Comparison of ENCODE assay signal across 9 mouse cellular contexts in genomic region chr5:123013599-123014315, GRCm38 (mm10). TPM values are rescaled to one million over a fixed set of nuclear protein-coding genes. Genes with fewer than 3 reads are reported as not detected.
DNase-seq lines count a peak whose midpoint lies in the region; ATAC-seq and TF ChIP-seq lines count a peak whose summit lies in the region.
"Had no signal": no experiment of that assay in that cellular context is flagged by ENCODE, and none has a peak within 500 bp of the region (broad histone marks: within the 10 kb centered on the region; RNA-seq: fewer than 3 reads in every experiment).

No protein-coding gene starts in this region.

- no peaks in the 10 kb centered on the region for H3K27me3 ChIP-seq in liver, embryonic 11.5 days (replicated peaks; ENCODE audit: control insufficient read depth, insufficient read depth, low read length)
- no peaks in the 10 kb centered on the region for H3K27me3 ChIP-seq in hindbrain, postnatal 0 days (ENCODE audit: insufficient read depth, low read length)
- H3K27me3 ChIP-seq in myocyte (ENCODE audit: control insufficient read depth, insufficient read depth, insufficient read length): no peaks in the 10 kb centered on the region
- H3K27me3 ChIP-seq in testis, adult 2 months (ENCODE audit: control insufficient read depth, insufficient read depth, low read length): no peaks in the 10 kb centered on the region
- H3K27me3 ChIP-seq: embryonic facial prominence, embryonic 15.5 days had no signal

- H3K4me1 ChIP-seq in liver, embryonic 11.5 days (replicated peaks; ENCODE audit: control insufficient read depth, insufficient read depth, low read length): peaks cover 25% of the 10 kb centered on the region
- peaks cover 2% of the 10 kb centered on the region for H3K4me1 ChIP-seq in bone marrow, adult 2 months (ENCODE audit: control insufficient read depth, insufficient read depth, low read length)
- peaks cover 12% of the 10 kb centered on the region for H3K4me1 ChIP-seq in hindbrain, postnatal 0 days (ENCODE audit: insufficient read depth, low read length)
- H3K4me1 ChIP-seq in testis, adult 2 months (ENCODE audit: control insufficient read depth, insufficient read depth, low read length): peaks cover 12% of the 10 kb centered on the region

- H3K4me3 ChIP-seq in liver, embryonic 11.5 days (ENCODE audit: low read depth, low read length): no peak overlapping the region
- no peak overlapping the region for H3K4me3 ChIP-seq in bone marrow, adult 2 months (replicated peaks; ENCODE audit: control insufficient read depth, low read depth, low read length)
- H3K4me3 ChIP-seq in hindbrain, postnatal 0 days (ENCODE audit: low read length): no peak overlapping the region
- peak overlapping the region; percentile 43 for H3K4me3 ChIP-seq in myocyte
- no peak overlapping the region for H3K4me3 ChIP-seq in testis, adult 2 months (ENCODE audit: control insufficient read depth, low read depth, low read length)

- WGBS in liver, embryonic 11.5 days: 45% methylated on average over 9 of the region's 9 CpGs
- WGBS in bone marrow, adult 2 months: 53% methylated on average over 9 of the region's 9 CpGs
- WGBS in hindbrain, postnatal 0 days: 55% methylated on average over 9 of the region's 9 CpGs

- no peak for ATAC-seq in liver, embryonic 11.5 days (replicated peaks; ENCODE audit: low FRiP score)
- peak; percentile 54 for ATAC-seq in erythroblast, adult 5-6 weeks (replicated peaks; ENCODE audit: low FRiP score, poor library complexity, severe bottlenecking)
- ATAC-seq in hindbrain, postnatal 0 days: no peak

- H3ac ChIP-seq in myocyte (ENCODE audit: control insufficient read depth, insufficient read length): no peak overlapping the region

- H3K4me2 ChIP-seq in liver, embryonic 11.5 days: no peak overlapping the region
- no peak overlapping the region for H3K4me2 ChIP-seq in hindbrain, postnatal 0 days (ENCODE audit: low read depth, low read length)
- H3K4me2 ChIP-seq in myocyte (ENCODE audit: low read depth): no peak overlapping the region

- peak; percentile 77 for DNase-seq in liver
- no peak for DNase-seq in liver, embryonic 11.5 days (ENCODE audit: low spot score)
- DNase-seq in hindbrain, postnatal 0 days (ENCODE audit: low spot score): peak; percentile 91
- peak; percentile 76 for DNase-seq in left cerebral cortex, postnatal 4 days

- H3K27ac ChIP-seq in liver, embryonic 11.5 days (ENCODE audit: low read depth, low read length): no peak overlapping the region
- no peak overlapping the region for H3K27ac ChIP-seq in bone marrow, adult 2 months (ENCODE audit: control insufficient read depth, insufficient read depth, low read depth, low read length, poor library complexity)
- no peak overlapping the region for H3K27ac ChIP-seq in hindbrain, postnatal 0 days
- H3K27ac ChIP-seq in testis, adult 2 months (ENCODE audit: control insufficient read depth, insufficient read depth, low read depth, low read length): no peak overlapping the region

- intact Hi-C loops in left cerebral cortex, postnatal 4 days (cut with DNase I): no loop called here

- peaks cover 26% of the 10 kb centered on the region for H3K79me2 ChIP-seq in myocyte (ENCODE audit: control insufficient read depth, insufficient read depth)

- H3K36me3 ChIP-seq in liver, embryonic 11.5 days (ENCODE audit: control insufficient read depth, insufficient read depth, low read length): no peaks in the 10 kb centered on the region
- H3K36me3 ChIP-seq in hindbrain, postnatal 0 days (ENCODE audit: insufficient read depth, low read length): no peaks in the 10 kb centered on the region
- no peaks in the 10 kb centered on the region for H3K36me3 ChIP-seq in myocyte (ENCODE audit: control insufficient read depth, insufficient read depth)
- H3K36me3 ChIP-seq in testis, adult 2 months (ENCODE audit: control insufficient read depth, insufficient read depth, low read length): no peaks in the 10 kb centered on the region

- H3K9me3 ChIP-seq in liver, embryonic 11.5 days (ENCODE audit: control insufficient read depth, low read length): no peaks in the 10 kb centered on the region
- no peaks in the 10 kb centered on the region for H3K9me3 ChIP-seq in hindbrain, postnatal 0 days (ENCODE audit: low read length)
- H3K9me3 ChIP-seq: embryonic facial prominence, embryonic 15.5 days had no signal

- H3K9ac ChIP-seq in liver, embryonic 11.5 days (ENCODE audit: low read depth, low read length): no peak overlapping the region
- no peak overlapping the region for H3K9ac ChIP-seq in hindbrain, postnatal 0 days (replicated peaks; ENCODE audit: low read length)

- TF ChIP-seq CTCF in bone marrow, adult 2 months (IDR thresholded peaks at IDR 0.05; ENCODE audit: control insufficient read depth, insufficient read depth, low read length): peak; percentile 64
- peak; percentile 82 for TF ChIP-seq CTCF in hindbrain, postnatal 0 days (IDR thresholded peaks at IDR 0.05; ENCODE audit: low read depth)
- peak; percentile 13; the same call in 1 of the 2 replicates for TF ChIP-seq CTCF in testis, adult 2 months (IDR thresholded peaks at IDR 0.05; ENCODE audit: control insufficient read depth, insufficient read depth, insufficient replicate concordance, low read depth, low read length)

- TF ChIP-seq POLR2A in bone marrow, adult 2 months (IDR thresholded peaks at IDR 0.05; ENCODE audit: borderline replicate concordance, control insufficient read depth, low read depth, low read length): no peak
- no peak for TF ChIP-seq POLR2A in myocyte (IDR thresholded peaks at IDR 0.05; ENCODE audit: insufficient read length, low read depth)
- no peak for TF ChIP-seq POLR2A in testis, adult 2 months (IDR thresholded peaks at IDR 0.05; ENCODE audit: control insufficient read depth, low read depth, low read length)

TF ChIP-seq in myocyte, 11 proteins besides CTCF, POLR2A, EP300 and RAD21:
- TF ChIP-seq USF1 (IDR thresholded peaks at IDR 0.05; ENCODE audit: low read depth) (peak; percentile 39), MYOD1 (IDR thresholded peaks at IDR 0.05; ENCODE audit: control insufficient read depth in 1 of 3, insufficient read length in 2 of 3, low read depth in 2 of 3) (no peak), MYOG (IDR thresholded peaks at IDR 0.05; ENCODE audit: control insufficient read depth in 1 of 3, insufficient read depth in 1 of 3, insufficient read length in 2 of 3, low read depth in 2 of 3) (no peak), MAX (IDR thresholded peaks at IDR 0.05; ENCODE audit: low read depth) (peak; percentile 28)
TF ChIP-seq in myocyte: peak in this region for 2.

RNA-seq across cellular contexts. Expression of gene Orai1, which starts 1.1 kb away (rescaled TPM):
- 8.6 and 9.6 TPM in 2 replicates for polyA plus RNA-seq in liver, embryonic 11.5 days (2014; fragmentation: Nextera tagmentation; extraction: Ambion mirVana)
- 18.0 and 30.8 TPM in 2 replicates for polyA plus RNA-seq in bone marrow, adult 2 months (2011; ENCODE audit: insufficient read depth, insufficient read length, low replicate concordance, missing spikeins)
- total RNA-seq in erythroblast, adult 5-6 weeks (2015; ENCODE audit: low replicate concordance): 23.6 and 25.1 TPM in 2 replicates
- 0.84 and 7.8 TPM in 2 replicates for total RNA-seq in erythroblast, adult 5-6 weeks (2017; ENCODE audit: low replicate concordance)
- total RNA-seq in hindbrain, postnatal 0 days (2014; rRNA removed): 20.9 and 27.2 TPM in 2 replicates
- polyA plus RNA-seq in hindbrain, postnatal 0 days (2015; fragmentation: Nextera tagmentation; extraction: Ambion mirVana): 16.8 and 18.3 TPM in 2 replicates
- 10 to 100 TPM; 13.2 to 14.2 TPM for total RNA-seq in left cerebral cortex, postnatal 4 days (2021)
- 36.7 TPM for polyA plus RNA-seq in myocyte (2012; fragmentation: generic; extraction: Trizol)
- 68.0 and 71.3 TPM in 2 replicates for polyA plus RNA-seq in testis, adult 2 months (2012; rRNA removed)

RNA-seq across cellular contexts. Expression of gene Kdm2b, which starts 24.1 kb away (rescaled TPM):
- 46.8 and 48.8 TPM in 2 replicates for polyA plus RNA-seq in liver, embryonic 11.5 days (2014; fragmentation: Nextera tagmentation; extraction: Ambion mirVana)
- polyA plus RNA-seq in bone marrow, adult 2 months (2011; ENCODE audit: insufficient read depth, insufficient read length, low replicate concordance, missing spikeins): 17.4 and 24.2 TPM in 2 replicates
- 7.5 and 9.4 TPM in 2 replicates for total RNA-seq in erythroblast, adult 5-6 weeks (2015; ENCODE audit: low replicate concordance)
- 11.3 and 28.3 TPM in 2 replicates for total RNA-seq in erythroblast, adult 5-6 weeks (2017; ENCODE audit: low replicate concordance)
- total RNA-seq in hindbrain, postnatal 0 days (2014; rRNA removed): 75.7 and 87.3 TPM in 2 replicates
- 59.7 and 60.9 TPM in 2 replicates for polyA plus RNA-seq in hindbrain, postnatal 0 days (2015; fragmentation: Nextera tagmentation; extraction: Ambion mirVana)
- 100 to 1,000 TPM; 140 to 144 TPM for total RNA-seq in left cerebral cortex, postnatal 4 days (2021)
- polyA plus RNA-seq in myocyte (2012; fragmentation: generic; extraction: Trizol): 10.1 TPM
- polyA plus RNA-seq in testis, adult 2 months (2012; rRNA removed): 48.7 and 50.9 TPM in 2 replicates

RNA-seq across cellular contexts. Expression of gene Morn3, which starts 33.1 kb away (rescaled TPM):
- polyA plus RNA-seq in liver, embryonic 11.5 days (2014; fragmentation: Nextera tagmentation; extraction: Ambion mirVana): not detected in 2 replicates
- polyA plus RNA-seq in bone marrow, adult 2 months (2011; ENCODE audit: insufficient read depth, insufficient read length, low replicate concordance, missing spikeins): 5.3 TPM in 1 of 2 replicates, not detected in the other
- not detected in 2 replicates for total RNA-seq in erythroblast, adult 5-6 weeks (2015; ENCODE audit: low replicate concordance)
- total RNA-seq in erythroblast, adult 5-6 weeks (2017; ENCODE audit: low replicate concordance): not detected in 2 replicates
- not detected in 2 replicates for total RNA-seq in hindbrain, postnatal 0 days (2014; rRNA removed)
- polyA plus RNA-seq in hindbrain, postnatal 0 days (2015; fragmentation: Nextera tagmentation; extraction: Ambion mirVana): 0.64 and 0.87 TPM in 2 replicates
- not detected for total RNA-seq in left cerebral cortex, postnatal 4 days (2021)
- polyA plus RNA-seq in myocyte (2012; fragmentation: generic; extraction: Trizol): not detected
- polyA plus RNA-seq in testis, adult 2 months (2012; rRNA removed): 272 and 285 TPM in 2 replicates

RNA-seq across cellular contexts. Expression of gene Tmem120b, which starts 54.5 kb away (rescaled TPM):
- polyA plus RNA-seq in liver, embryonic 11.5 days (2014; fragmentation: Nextera tagmentation; extraction: Ambion mirVana): 24.3 and 24.8 TPM in 2 replicates
- 33.5 and 38.8 TPM in 2 replicates for polyA plus RNA-seq in bone marrow, adult 2 months (2011; ENCODE audit: insufficient read depth, insufficient read length, low replicate concordance, missing spikeins)
- total RNA-seq in erythroblast, adult 5-6 weeks (2015; ENCODE audit: low replicate concordance): 14.4 and 28.6 TPM in 2 replicates
- 25.6 and 61.1 TPM in 2 replicates for total RNA-seq in erythroblast, adult 5-6 weeks (2017; ENCODE audit: low replicate concordance)
- 15.3 and 29.3 TPM in 2 replicates for total RNA-seq in hindbrain, postnatal 0 days (2014; rRNA removed)
- 17.7 and 19.6 TPM in 2 replicates for polyA plus RNA-seq in hindbrain, postnatal 0 days (2015; fragmentation: Nextera tagmentation; extraction: Ambion mirVana)
- 10 to 100 TPM; 25.0 to 28.6 TPM for total RNA-seq in left cerebral cortex, postnatal 4 days (2021)
- 41.3 TPM for polyA plus RNA-seq in myocyte (2012; fragmentation: generic; extraction: Trizol)
- 0.94 and 1.2 TPM in 2 replicates for polyA plus RNA-seq in testis, adult 2 months (2012; rRNA removed)

Comparison
In these comparisons a context has a peak if more than half of its experiments do, and no peak if none do; other contexts are left out.
1. CTCF ChIP-seq: peak in every context shown above with its lines; median percentile 82 in hindbrain, postnatal 0 days; 64 in bone marrow, adult 2 months; 13 in testis, adult 2 months.
2. RNA of gene Morn3, which starts 33.1 kb away (polyA plus RNA-seq): 272 to 285 TPM in testis, adult 2 months; 5.3 TPM in bone marrow, adult 2 months, 0.64 to 0.87 TPM in hindbrain, postnatal 0 days, not detected in liver, embryonic 11.5 days and not detected in myocyte (single experiment); every median in the first group is over 10 times any median in the second.